Mouse (Mus musculus) lung, postnatal 0 days (tissue): ENCODE results near the gene Lrp5.

ENCODE experiments used
- CTCF ChIP-seq: IDR thresholded peaks from 2 replicates; pipeline ENCODE4 v1.5.1; 2016; ENCODE audit warnings: antibody characterized with exemption, mild to moderate bottlenecking
- EP300 ChIP-seq: IDR thresholded peaks from 2 replicates; pipeline ENCODE4 v1.6.1; 2016; ENCODE audit warnings: antibody characterized with exemption, mild to moderate bottlenecking, control low read depth

GRCm38 (mm10) chr19:3562298-3562697 is 124.1 kb downstream of the Lrp5 start:
- TF ChIP-seq CTCF (no peak), EP300 (no peak)
